Mouse (Mus musculus): Measurements from ENCODE around the gene Acrv1. TPM values are rescaled to one million over a fixed set of nuclear protein-coding genes. Genes with fewer than 3 reads are reported as not detected.
"Not testable (repeated sequence)": the region's sequence is repeated elsewhere in the genome, so short reads cannot be mapped to it uniquely, and the experiment has no call there.

Acrv1 gene
- polyA plus RNA-seq (2012; rRNA removed): not detected in 2 replicates

DNA sequence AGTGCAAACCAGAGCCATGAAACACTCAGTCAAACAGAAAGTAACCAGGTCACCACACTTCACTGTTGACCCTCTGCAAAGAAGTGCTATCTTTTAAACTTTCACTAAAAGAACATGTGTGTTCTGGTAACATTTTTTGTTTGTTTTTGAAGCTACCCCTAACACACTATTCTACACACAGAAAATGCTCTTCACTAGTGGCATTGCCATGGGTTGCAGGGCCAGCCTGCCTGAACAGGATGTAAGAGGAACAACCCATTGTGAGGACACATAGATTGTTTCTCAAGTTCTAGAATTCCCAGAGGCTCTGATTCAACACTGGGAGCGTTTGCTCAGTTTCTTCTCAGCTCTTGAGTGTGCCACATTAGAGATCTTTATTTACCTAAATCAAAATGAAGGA, at the start of gene Acrv1:
Gene Acrv1 (plus strand): TSS at position 301 of the 400 bp plus-strand sequence.
- WGBS: 59% methylated on average over 1 of the region's 1 CpGs
- DNase-seq (ENCODE audit: low read depth, low spot score): no peak

DNA sequence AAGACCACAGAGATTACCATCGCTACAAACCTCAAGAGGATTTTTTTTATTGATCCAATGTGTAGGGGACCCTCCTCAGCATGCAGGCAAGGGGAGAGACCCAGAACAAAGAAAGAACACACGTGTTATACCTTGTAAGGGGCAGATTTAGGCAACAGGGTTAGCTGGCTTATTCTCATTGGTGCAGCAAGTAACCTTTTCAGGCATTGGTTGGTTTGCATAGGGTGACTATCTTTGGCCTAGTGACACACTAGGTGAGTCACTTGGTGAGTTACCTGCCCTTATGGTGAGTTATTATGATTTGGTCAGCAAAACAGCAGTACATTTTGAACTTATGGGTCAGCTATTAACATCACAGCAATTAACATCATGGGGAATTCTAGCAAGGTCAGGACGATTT, 49.7 kb upstream of the Acrv1 start, which contains the start of gene A630095E13Rik:
Gene A630095E13Rik (minus strand): TSS at position 101 of the 400 bp plus-strand sequence.
- WGBS: 61% methylated on average over 3 of the region's 3 CpGs
- DNase-seq (ENCODE audit: low read depth, low spot score): not testable (repeated sequence)

DNA sequence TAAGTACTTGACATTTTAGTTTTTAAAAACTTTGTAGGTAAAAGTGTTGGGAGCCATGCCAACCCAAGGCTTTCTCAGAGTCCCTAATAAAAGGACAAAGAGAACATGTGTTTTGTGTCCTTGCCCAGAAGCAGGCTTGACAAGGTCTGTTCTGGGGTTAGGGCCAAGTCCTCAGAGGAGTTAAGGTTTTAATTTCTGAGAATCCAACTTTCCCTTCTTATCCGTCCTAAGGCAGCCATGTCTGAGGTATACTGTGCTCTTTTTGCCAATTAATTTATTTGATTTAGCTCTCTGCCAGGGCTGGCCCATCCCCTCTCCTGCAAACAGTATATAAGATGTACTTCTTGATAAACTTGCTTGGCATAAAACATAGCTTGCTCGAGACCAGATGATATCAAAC, 11.6 kb upstream of the Acrv1 start:
- WGBS: 18% methylated on average over 2 of the region's 2 CpGs
- no peak for DNase-seq (ENCODE audit: low read depth, low spot score)

DNA sequence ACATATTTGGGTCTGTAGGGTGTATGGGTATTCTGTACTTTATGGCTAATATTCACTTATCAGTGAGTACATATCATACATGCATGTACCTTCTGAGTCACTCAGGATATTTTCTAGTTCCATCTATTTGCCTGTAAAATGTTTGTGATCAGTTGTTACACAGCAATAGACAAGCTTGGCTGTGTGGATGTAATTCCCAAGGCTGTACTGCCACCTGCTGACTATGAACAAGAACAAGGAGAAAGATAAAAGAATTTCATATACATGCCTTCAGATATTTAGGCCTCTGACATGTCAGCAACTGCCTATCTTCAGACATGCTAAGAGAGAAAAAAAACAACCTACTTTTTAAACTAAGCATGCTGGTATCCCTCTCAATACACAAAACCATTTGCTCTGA, 5.7 kb upstream of the Acrv1 start:
- no peak for DNase-seq (ENCODE audit: low read depth, low spot score)

GRCm38 (mm10) chr9:36694276-36694675, 1.3 kb downstream of the Acrv1 start:
- no peak for DNase-seq (ENCODE audit: low read depth, low spot score)
- 91% methylated on average over 10 of the region's 10 CpGs for WGBS

DNA sequence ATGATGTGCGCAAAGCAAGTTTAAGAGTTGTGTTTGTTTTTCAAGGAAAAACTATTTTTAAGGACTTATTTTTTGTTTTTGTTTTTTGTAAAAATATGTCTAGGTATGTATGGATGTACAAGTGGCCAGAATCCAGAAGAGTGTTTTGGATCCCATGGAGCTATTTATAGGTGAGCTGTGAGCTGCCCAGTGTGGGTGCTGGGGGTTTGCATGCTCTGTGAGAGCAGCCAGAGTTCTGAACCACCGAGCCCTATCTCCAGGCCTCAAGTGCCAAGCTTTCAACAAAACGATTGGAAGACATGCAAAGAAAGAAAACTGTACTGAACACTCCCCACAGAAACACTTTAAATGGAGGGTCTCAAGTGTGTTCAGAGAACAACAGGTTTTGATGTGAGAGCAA, 12.9 kb downstream of the Acrv1 start:
- WGBS: 78% methylated on average over 3 of the region's 3 CpGs
- no peak for DNase-seq (ENCODE audit: low read depth, low spot score)

DNA sequence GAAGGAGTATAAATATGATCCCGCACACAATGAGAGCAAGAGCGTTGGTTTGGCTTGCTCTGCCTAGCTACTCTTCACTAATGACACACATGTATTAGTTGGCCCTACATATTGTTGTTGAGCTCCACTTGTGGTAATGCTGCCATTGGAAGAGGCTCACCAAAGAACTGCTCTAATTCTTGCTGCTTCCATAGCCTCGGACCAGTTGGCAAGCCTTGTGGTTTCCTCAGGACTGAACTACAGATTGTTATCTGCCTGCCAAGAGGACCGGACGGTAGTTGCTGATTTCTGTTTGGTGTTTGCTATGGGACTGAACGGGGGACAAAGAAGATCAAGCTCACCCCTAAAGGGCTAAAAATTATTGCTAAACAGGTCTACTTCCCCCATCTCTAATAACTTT, 14.3 kb downstream of the Acrv1 start:
- DNase-seq (ENCODE audit: low read depth, low spot score): no peak
- WGBS: 90% methylated on average over 6 of the region's 6 CpGs

- WGBS: 81% methylated on average over 3 of the region's 3 CpGs
- DNase-seq (ENCODE audit: low read depth, low spot score): no peak
Measured at GRCm38 (mm10) chr9:36716624-36717023, 23.6 kb downstream of the Acrv1 start.

- WGBS: under 1% methylated on average over 53 of the region's 53 CpGs
- DNase-seq (ENCODE audit: low read depth, low spot score): peak; percentile 71
Measured at GRCm38 (mm10) chr9:36726131-36727033, 33.4 kb downstream of the Acrv1 start.

DNA sequence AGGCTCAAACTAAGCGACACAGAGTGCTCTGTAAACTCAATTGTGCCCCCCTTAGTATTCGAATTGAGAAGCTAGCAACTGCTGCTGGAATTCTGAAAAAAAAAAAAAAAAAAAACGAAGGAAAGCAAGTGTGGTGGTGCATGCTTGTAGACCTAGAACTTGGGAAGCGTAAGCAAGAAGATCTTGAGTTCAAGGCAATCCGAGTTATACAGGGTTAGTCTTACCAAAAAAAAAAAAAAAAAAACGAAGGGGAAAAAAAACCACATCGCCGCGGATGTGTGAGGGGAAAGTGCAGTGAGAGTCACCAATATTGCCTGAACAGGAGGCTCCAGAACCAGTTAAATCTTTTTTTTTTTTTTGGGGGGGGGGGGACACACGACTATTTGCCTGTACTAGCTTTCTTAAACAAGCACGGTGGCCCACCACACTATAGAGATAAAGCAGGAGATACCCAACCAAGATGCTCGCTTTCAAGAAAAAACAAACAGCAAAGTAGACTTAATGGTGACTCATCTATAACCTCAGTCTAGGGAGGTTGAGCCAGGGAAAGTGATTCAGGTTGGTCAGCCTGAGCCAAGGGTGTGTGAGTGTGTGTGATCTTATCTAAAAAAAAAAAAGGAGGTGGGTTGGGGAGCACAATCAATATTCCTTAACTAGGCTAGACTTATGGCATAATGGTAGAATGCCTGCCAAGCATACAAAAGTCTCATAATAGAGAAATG, 34.2 kb downstream of the Acrv1 start, which contains the start of gene Chek1:
Gene Chek1 (minus strand): TSS at position 32 of the 722 bp plus-strand sequence.
- no peak for DNase-seq (ENCODE audit: low read depth, low spot score)
- 1% methylated on average over 12 of the region's 12 CpGs for WGBS

Other genes with a start within 250 kb of the Acrv1 start
- gene Gm9513, start 217.6 kb upstream of the Acrv1 start, polyA plus RNA-seq (2012; rRNA removed): not detected in 2 replicates
- gene Gm5615, start 151.3 kb upstream of the Acrv1 start, polyA plus RNA-seq (2012; rRNA removed): not detected in 2 replicates
- gene Gm17689, start 110.6 kb upstream of the Acrv1 start, polyA plus RNA-seq (2012; rRNA removed): not detected in 2 replicates
- gene A630095E13Rik, start 49.8 kb upstream of the Acrv1 start, polyA plus RNA-seq (2012; rRNA removed): not detected in 2 replicates
- 1.2 and 1.5 TPM in 2 replicates for gene Chek1, start 33.8 kb downstream of the Acrv1 start, polyA plus RNA-seq (2012; rRNA removed)
- 224 and 327 TPM in 2 replicates for gene Stt3a, start 74.5 kb downstream of the Acrv1 start, polyA plus RNA-seq (2012; rRNA removed)
- 48.5 and 51.8 TPM in 2 replicates for gene Ei24, start 104.2 kb downstream of the Acrv1 start, polyA plus RNA-seq (2012; rRNA removed)
- 1.2 TPM in 2 replicates for gene Fez1, start 128.6 kb downstream of the Acrv1 start, polyA plus RNA-seq (2012; rRNA removed)